Mouse (Mus musculus) CD4-positive, CD25-positive, alpha-beta regulatory T cell (primary cell): Measurements from ENCODE around the gene Mycl. TPM values are rescaled to one million over a fixed set of nuclear protein-coding genes. Genes with fewer than 3 reads are reported as not detected.

Experiments
- polyA plus RNA-seq: library from polyadenylated mRNA; unstranded; fragments of 100-300 nt; shearing (Covaris generic); gene quantifications from one replicate; pipeline ENCODE4 v1.2.1, GENCODE M21; 2017

Mycl gene
- 0.05 TPM for polyA plus RNA-seq

GRCm38 (mm10) chr4:122995404-122996220, at the start of gene Mycl:
Gene Mycl (plus strand): TSS chr4:122995652.

GRCm38 (mm10) chr4:122961100-122961567, 34.3 kb upstream of the Mycl start, which contains the start of gene Mfsd2a:
Gene Mfsd2a (minus strand): TSS chr4:122961188.

GRCm38 (mm10) chr4:123016451-123016957, 21.1 kb downstream of the Mycl start, which contains the start of gene Trit1:
Gene Trit1 (plus strand): TSS chr4:123016597.

Other genes with a start within 250 kb of the Mycl start
- 94.3 TPM for gene Ppt1, start 159.4 kb upstream of the Mycl start, polyA plus RNA-seq
- 132 TPM for gene Cap1, start 109.6 kb upstream of the Mycl start, polyA plus RNA-seq
- gene Mfsd2a, start 34.5 kb upstream of the Mycl start, polyA plus RNA-seq, result 3.9 TPM
- 22.5 TPM for gene Trit1, start 20.9 kb downstream of the Mycl start, polyA plus RNA-seq
- 0.18 TPM for gene Bmp8b, start 109.5 kb downstream of the Mycl start, polyA plus RNA-seq
- not detected for gene Oxct2b, start 120.6 kb downstream of the Mycl start, polyA plus RNA-seq
- gene Ppie, start 144.3 kb downstream of the Mycl start, polyA plus RNA-seq, result 94.3 TPM
- gene Hpcal4, start 187.6 kb downstream of the Mycl start, polyA plus RNA-seq, result 0.26 TPM
- gene Nt5c1a, start 205.9 kb downstream of the Mycl start, polyA plus RNA-seq, result not detected
- gene Heyl, start 237.9 kb downstream of the Mycl start, polyA plus RNA-seq, result 0.05 TPM